8 mouse cellular contexts compared by ENCODE assay signal in the genomic region with DNA sequence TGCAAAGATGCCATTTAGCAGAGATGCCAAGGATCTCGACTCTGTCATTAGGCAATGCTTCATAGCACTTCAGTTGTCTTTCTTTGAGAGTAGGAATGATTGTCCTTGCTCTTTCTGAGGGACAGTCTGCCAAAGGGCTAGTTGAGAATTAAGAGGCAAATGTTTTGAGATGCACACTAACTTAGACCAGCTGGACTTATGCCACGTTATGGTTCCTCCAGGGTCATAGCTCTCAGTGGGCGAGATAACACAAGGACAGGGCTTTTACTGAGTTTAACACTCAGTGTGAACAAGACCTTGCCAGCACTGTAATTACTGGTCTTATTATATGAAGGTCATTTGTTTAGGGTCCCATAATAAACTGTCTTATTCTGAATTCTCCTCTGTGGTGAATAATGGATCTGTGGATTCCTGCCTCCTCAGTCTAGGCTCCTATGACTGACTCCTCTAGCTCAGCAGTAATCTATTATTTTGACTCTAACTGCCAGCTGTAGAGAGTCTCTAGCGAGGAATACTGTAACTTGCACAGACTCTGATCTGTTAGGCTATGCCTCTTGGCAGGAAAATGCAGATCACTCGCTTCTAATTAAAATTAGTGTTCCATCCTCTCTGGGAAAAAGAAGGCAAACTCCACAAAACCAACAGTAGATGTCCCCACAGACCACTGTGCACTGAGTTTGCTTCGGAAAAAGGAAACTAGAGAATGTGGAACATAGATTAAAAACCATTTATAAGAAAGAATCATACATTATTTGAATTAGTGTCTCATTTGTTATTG.
DNase-seq lines count a peak whose midpoint lies in the region; ATAC-seq lines count a peak whose summit lies in the region.

No protein-coding gene starts in this region.

- no peaks in the 10 kb centered on the region for H3K4me1 ChIP-seq in embryonic facial prominence, embryonic 14.5 days (ENCODE audit: control insufficient read depth, insufficient read depth, low read length)
- no peaks in the 10 kb centered on the region for H3K4me1 ChIP-seq in embryonic facial prominence, embryonic 10.5 days
- H3K4me1 ChIP-seq in forebrain, embryonic 15.5 days, result peaks cover 15% of the 10 kb centered on the region

- peak; percentile 75 for DNase-seq in embryonic facial prominence, embryonic 14.5 days (ENCODE audit: low spot score)
- no peak for DNase-seq in embryonic facial prominence, embryonic 10.5 days (ENCODE audit: low spot score)
- peak; percentile 68 for DNase-seq in 3T3-L1 (ENCODE audit: low read depth, low spot score)
- DNase-seq in left cerebral cortex, postnatal 25 days (ENCODE audit: low spot score in 2 of 2), result peak; percentile 38 to 69
- no peak for DNase-seq in gastrocnemius, adult 8-10 months (ENCODE audit: low spot score in 2 of 2)
- DNase-seq in thymus, postnatal 14 days, result no peak

- H3K27me3 ChIP-seq in embryonic facial prominence, embryonic 14.5 days (replicated peaks; ENCODE audit: control insufficient read depth, insufficient read depth, low read length), result no peaks in the 10 kb centered on the region
- no peaks in the 10 kb centered on the region for H3K27me3 ChIP-seq in embryonic facial prominence, embryonic 10.5 days (replicated peaks; ENCODE audit: low read depth, poor library complexity, severe bottlenecking)
- no peaks in the 10 kb centered on the region for H3K27me3 ChIP-seq in forebrain, embryonic 15.5 days

- 47% methylated on average over 6 of the region's 6 CpGs for WGBS in embryonic facial prominence, embryonic 14.5 days
- WGBS in embryonic facial prominence, embryonic 10.5 days, result 65% methylated on average over 6 of the region's 6 CpGs
- 20% methylated on average over 6 of the region's 6 CpGs for WGBS in forebrain, embryonic 15.5 days

- H3K4me2 ChIP-seq in embryonic facial prominence, embryonic 14.5 days (ENCODE audit: low read depth, low read length), result no peak overlapping the region
- no peak overlapping the region for H3K4me2 ChIP-seq in forebrain, embryonic 15.5 days (replicated peaks)

- H3K9ac ChIP-seq in embryonic facial prominence, embryonic 14.5 days (ENCODE audit: low read depth, low read length), result no peak overlapping the region
- H3K9ac ChIP-seq in forebrain, embryonic 15.5 days (replicated peaks), result no peak overlapping the region

- no peaks in the 10 kb centered on the region for H3K9me3 ChIP-seq in embryonic facial prominence, embryonic 14.5 days (ENCODE audit: control insufficient read depth, low read length)
- no peaks in the 10 kb centered on the region for H3K9me3 ChIP-seq in embryonic facial prominence, embryonic 10.5 days
- no peaks in the 10 kb centered on the region for H3K9me3 ChIP-seq in forebrain, embryonic 15.5 days

- no peak overlapping the region for H3K4me3 ChIP-seq in embryonic facial prominence, embryonic 14.5 days (ENCODE audit: low read depth, low read length)
- H3K4me3 ChIP-seq in embryonic facial prominence, embryonic 10.5 days, result no peak overlapping the region
- H3K4me3 ChIP-seq in forebrain, embryonic 15.5 days, result no peak overlapping the region

- intact Hi-C loops in left cerebral cortex, postnatal 25 days (cut with DNase I), result loop anchor here (5.0 to 10.0 kb wide), 2 partner anchors 239 to 1562 kb away; a partner anchor contains a TSS

- H3K36me3 ChIP-seq in embryonic facial prominence, embryonic 14.5 days (ENCODE audit: control insufficient read depth, insufficient read depth, low read length), result no peaks in the 10 kb centered on the region
- no peaks in the 10 kb centered on the region for H3K36me3 ChIP-seq in embryonic facial prominence, embryonic 10.5 days (replicated peaks)
- no peaks in the 10 kb centered on the region for H3K36me3 ChIP-seq in forebrain, embryonic 15.5 days

- H3K27ac ChIP-seq in embryonic facial prominence, embryonic 14.5 days (replicated peaks; ENCODE audit: low read depth, low read length), result no peak overlapping the region
- no peak overlapping the region for H3K27ac ChIP-seq in embryonic facial prominence, embryonic 10.5 days (replicated peaks)
- no peak overlapping the region for H3K27ac ChIP-seq in forebrain, embryonic 15.5 days (replicated peaks)

- peak; percentile 71; the same call in 1 of the 2 replicates for ATAC-seq in embryonic facial prominence, embryonic 14.5 days (ENCODE audit: low read depth)
- ATAC-seq in forebrain, embryonic 15.5 days (replicated peaks), result peak; percentile 91
- ATAC-seq in erythroblast, adult 5-6 weeks (replicated peaks; ENCODE audit: low FRiP score, poor library complexity, severe bottlenecking), result no peak

Comparison
In these comparisons a context has a peak if more than half of its experiments do, and no peak if none do; other contexts are left out.
1. DNase-seq: peak in embryonic facial prominence, embryonic 14.5 days (single experiment), 3T3-L1 (single experiment) and left cerebral cortex, postnatal 25 days (2 of 2); none in embryonic facial prominence, embryonic 10.5 days (single experiment), gastrocnemius, adult 8-10 months (0 of 2) and thymus, postnatal 14 days (single experiment).